Mouse (Mus musculus): Measurements from ENCODE around the gene Cd24a. TPM values are rescaled to one million over a fixed set of nuclear protein-coding genes. Genes with fewer than 3 reads are reported as not detected.

Cd24a gene
- 10 to 100 TPM; 12.0 to 12.7 TPM for total RNA-seq (2021)

- intact Hi-C loops (cut with DNase I), result loop anchor here (10.0 kb wide), 2 partner anchors 167 to 657 kb away; no protein-coding TSS in a partner anchor
- DNase-seq (ENCODE audit: low spot score in 2 of 2), result no peak
Observed at GRCm38 (mm10) chr10:43577997-43578331, at the start of gene Cd24a. Cd24a (plus strand) TSS chr10:43578284.

DNA sequence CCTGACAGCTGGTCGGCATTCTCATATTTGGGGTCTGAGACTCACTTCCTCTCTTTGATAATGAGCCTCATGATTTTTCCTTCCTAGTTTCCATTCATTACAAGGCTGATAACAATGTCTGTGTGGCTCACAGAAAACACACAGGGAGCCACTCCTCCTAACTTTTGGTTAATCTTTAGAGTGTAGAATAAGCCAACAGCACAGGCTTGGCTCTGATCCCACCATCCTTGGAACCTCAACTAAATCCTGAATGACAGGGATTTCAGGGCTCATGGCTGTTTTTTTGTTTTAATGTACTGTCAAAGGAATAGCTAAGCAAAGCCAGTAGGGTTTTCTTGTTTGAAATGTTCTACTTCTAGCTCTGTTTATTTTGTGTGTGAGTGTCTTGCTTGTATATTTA lies 43.7 kb upstream of the Cd24a start:
- DNase-seq (ENCODE audit: low spot score in 2 of 2), result no peak
- intact Hi-C loops (cut with DNase I), result no loop called here

GRCm38 (mm10) chr10:43537652-43538051 lies 40.4 kb upstream of the Cd24a start:
- intact Hi-C loops (cut with DNase I), result no loop called here

DNA sequence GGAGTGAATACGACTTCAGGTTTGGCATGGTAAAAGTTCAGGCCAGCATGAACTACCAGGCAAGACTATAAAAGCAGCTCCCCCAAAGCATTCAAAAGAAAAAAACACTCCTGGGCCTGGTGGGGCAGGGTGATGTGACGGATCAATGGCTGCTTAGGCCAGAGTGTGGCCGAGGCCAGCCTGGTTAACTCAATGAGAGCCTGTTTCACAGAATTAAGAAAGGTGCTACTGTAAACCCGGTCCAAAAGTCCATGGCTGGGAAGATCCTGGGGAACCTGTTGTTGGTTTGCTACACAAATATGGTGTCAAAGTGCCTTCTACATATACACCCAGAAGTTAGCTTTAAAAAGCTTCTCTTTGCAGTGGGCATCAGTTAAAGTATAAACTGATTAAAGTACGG lies 39.3 kb upstream of the Cd24a start:
- intact Hi-C loops (cut with DNase I), result no loop called here

More at GRCm38 (mm10) chr10:43537652-43538051, 40.4 kb upstream of the Cd24a start:
- DNase-seq (ENCODE audit: low spot score in 2 of 2), result no peak

DNA sequence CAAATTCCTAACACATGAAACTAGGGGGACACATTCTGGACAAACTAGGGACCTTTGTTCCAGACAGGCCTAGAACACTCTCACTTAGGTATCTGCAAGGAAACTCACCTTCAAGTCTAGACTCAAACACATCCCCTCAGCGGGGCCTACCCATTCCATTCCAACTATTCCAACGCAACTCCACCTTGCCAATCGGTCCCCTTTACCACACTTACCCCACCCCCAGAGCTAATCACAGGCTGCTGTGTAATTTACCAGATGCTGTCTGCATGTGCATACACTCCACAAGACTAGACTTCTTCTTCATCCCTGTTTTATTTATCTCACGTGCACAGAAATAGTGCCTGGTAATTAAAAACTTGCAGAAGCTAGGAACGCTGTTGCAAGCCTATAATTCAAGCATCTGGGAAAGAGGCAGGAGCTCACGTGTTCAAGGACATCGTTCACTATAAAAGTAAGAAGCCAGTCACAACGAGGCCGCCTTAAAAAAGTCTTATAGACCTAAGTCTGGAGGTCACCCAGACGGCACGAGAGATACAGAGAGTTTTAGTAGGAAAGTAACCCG lies 38.3 kb upstream of the Cd24a start:
- DNase-seq (ENCODE audit: low spot score in 2 of 2), result peak in 1 of 2 experiments; percentile 20
- intact Hi-C loops (cut with DNase I), result no loop called here

More for the DNA sequence above, 39.3 kb upstream of the Cd24a start:
- no peak for DNase-seq (ENCODE audit: low spot score in 2 of 2)

GRCm38 (mm10) chr10:43540442-43541152 lies 37.5 kb upstream of the Cd24a start, which contains the start of gene 1700021F05Rik:
1700021F05Rik (minus strand) TSS chr10:43540994.
- intact Hi-C loops (cut with DNase I), result loop anchor here (1.0 kb wide), 1 partner anchor 61 kb away; no protein-coding TSS in a partner anchor
- peak; percentile 93 to 94 for DNase-seq (ENCODE audit: low spot score in 2 of 2)

GRCm38 (mm10) chr10:43541153-43541544 lies 36.9 kb upstream of the Cd24a start:
- DNase-seq (ENCODE audit: low spot score in 2 of 2), result no peak
- intact Hi-C loops (cut with DNase I), result loop anchor here (1.0 kb wide), 1 partner anchor 62 kb away; no protein-coding TSS in a partner anchor

DNA sequence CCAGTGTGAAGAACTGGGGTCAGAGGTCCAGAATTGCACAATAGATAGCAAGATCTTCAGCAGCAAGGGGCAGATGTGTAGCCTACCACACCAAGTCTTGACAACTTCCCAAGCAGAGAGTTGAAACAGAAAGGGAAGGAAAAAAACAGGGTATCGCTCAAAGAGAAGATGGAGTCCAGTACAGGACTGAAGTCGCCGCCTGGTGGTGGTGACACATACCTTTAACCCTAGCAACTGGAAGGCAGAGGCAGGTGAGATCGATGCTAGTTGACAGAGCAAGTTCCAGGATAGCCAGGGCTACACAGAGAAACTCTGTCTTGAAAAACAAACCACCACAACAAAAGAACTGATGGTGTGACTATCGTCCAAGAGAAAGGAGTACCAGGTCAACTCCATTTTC lies 28.7 kb upstream of the Cd24a start:
- intact Hi-C loops (cut with DNase I), result no loop called here
- no peak for DNase-seq (ENCODE audit: low spot score in 2 of 2)

GRCm38 (mm10) chr10:43550923-43551322 lies 27.2 kb upstream of the Cd24a start:
- no peak for DNase-seq (ENCODE audit: low spot score in 2 of 2)
- intact Hi-C loops (cut with DNase I), result no loop called here

- DNase-seq (ENCODE audit: low spot score in 2 of 2), result no peak
- intact Hi-C loops (cut with DNase I), result no loop called here
Observed at GRCm38 (mm10) chr10:43551388-43551787, 26.7 kb upstream of the Cd24a start.

GRCm38 (mm10) chr10:43557630-43558165 lies 20.4 kb upstream of the Cd24a start:
- DNase-seq (ENCODE audit: low spot score in 2 of 2), result no peak
- intact Hi-C loops (cut with DNase I), result no loop called here

DNA sequence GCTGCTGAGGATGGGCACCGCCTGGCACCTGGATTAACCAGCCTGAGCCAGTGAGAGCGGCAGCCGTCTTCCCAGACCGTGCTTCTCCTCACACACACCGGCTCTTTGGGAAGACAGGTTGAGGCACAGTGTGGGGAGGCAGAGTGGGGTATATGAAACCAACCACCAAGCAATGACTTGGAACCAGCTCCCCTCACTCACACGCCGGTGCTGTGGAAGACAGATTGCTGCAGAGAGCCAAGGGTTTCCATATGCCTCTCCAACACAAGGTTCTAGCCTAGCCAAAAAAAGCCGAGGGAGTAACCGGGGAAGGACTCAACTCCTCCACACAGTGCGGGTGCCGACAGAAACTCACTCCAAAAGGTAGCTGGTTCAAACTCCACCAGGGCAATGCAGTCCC lies 18.8 kb upstream of the Cd24a start:
- intact Hi-C loops (cut with DNase I), result no loop called here
- DNase-seq (ENCODE audit: low spot score in 2 of 2), result peak in 1 of 2 experiments; percentile 26

- DNase-seq (ENCODE audit: low spot score in 2 of 2), result no peak
- intact Hi-C loops (cut with DNase I), result no loop called here
Observed at GRCm38 (mm10) chr10:43560765-43561164, 17.3 kb upstream of the Cd24a start.

DNA sequence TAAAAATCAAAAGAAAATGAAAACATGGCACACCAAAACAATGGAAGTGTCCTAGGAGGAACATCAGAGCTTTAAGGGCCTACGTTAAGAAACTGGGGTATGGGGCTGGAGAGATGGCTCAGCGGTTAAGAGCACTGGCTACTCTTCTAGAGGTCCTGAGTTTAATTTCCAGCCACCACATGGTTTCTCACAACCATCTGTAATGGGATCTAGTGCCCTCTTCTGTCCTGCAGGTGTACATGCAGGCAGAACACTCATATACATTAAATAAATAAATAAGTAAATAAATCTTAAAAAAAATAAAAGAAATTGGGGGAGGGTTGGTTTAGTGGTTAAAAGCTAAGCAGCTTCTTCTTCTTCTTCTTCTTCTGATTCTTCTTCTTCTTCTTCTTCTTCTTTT lies 16.8 kb upstream of the Cd24a start:
- no peak for DNase-seq (ENCODE audit: low spot score in 2 of 2)
- intact Hi-C loops (cut with DNase I), result no loop called here

GRCm38 (mm10) chr10:43574352-43574751 lies 3.7 kb upstream of the Cd24a start:
- intact Hi-C loops (cut with DNase I), result loop anchor here (10.0 kb wide), 2 partner anchors 170 to 660 kb away; no protein-coding TSS in a partner anchor
- no peak for DNase-seq (ENCODE audit: low spot score in 2 of 2)

- peak; percentile 83 to 84 for DNase-seq (ENCODE audit: low spot score in 2 of 2)
- intact Hi-C loops (cut with DNase I), result loop anchor here (1.0 to 10.0 kb wide), 3 partner anchors 170 to 660 kb away; no protein-coding TSS in a partner anchor
Observed at GRCm38 (mm10) chr10:43574956-43575355, 3.1 kb upstream of the Cd24a start.

DNA sequence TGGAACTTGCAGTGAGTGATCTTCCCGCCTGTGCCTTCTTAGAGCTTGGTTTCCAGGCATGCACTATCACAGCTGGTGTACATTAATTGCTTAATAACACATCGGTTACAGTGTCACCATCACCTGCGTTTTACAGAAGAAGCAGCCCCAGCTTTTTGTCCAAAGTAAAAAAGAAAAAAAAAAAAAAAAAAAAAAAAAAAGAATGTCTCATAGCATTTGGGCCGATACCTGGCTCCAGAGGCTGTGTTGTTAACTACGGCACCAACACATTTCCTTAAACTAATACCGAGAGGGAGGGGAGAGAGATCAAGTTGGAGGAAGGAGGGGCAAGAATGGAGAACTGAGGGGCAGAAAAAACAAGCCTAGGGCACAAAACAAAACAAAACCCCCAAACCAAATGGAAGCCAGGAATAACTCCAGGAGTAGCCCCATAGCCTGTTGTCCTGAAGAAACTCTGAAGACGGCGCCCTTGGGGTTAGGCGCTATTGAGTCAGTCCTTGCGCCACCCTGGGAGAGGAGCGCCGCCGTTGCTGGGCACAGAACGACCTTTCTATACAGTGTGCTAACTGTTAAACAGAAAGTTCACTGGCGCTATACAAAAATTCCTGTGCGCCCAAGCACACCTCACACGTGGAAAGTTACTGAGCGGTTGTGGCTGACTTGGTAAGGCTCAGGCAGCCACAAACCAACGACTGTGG lies 636 bp upstream of the Cd24a start:
- intact Hi-C loops (cut with DNase I), result loop anchor here (10.0 kb wide), 2 partner anchors 167 to 657 kb away; no protein-coding TSS in a partner anchor
- DNase-seq (ENCODE audit: low spot score in 2 of 2), result no peak

DNA sequence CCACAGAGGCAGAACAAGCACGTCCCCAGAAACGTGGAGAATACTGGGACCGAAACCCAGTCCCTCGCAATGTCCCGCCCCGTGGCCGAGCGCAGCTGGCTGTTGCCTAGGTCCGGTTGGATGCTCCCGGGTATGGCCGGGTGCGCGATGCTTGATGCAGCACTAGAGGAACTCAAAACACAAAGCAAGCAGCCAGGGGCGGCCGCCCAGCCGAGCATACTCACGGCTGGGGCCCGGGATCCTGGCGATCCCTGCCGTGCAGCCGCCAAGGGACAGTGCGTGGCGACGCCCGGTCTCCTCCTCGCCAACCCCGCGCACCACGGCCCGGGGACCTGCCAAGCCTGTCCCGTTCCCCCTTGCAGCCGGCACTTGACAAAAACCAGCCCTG lies 276 bp downstream of the Cd24a start:
- DNase-seq (ENCODE audit: low spot score in 2 of 2), result peak in 1 of 2 experiments; percentile 15
- intact Hi-C loops (cut with DNase I), result loop anchor here (10.0 kb wide), 2 partner anchors 166 to 656 kb away; no protein-coding TSS in a partner anchor

GRCm38 (mm10) chr10:43578754-43579380 lies 783 bp downstream of the Cd24a start:
- intact Hi-C loops (cut with DNase I), result loop anchor here (10.0 kb wide), 2 partner anchors 166 to 656 kb away; no protein-coding TSS in a partner anchor
- no peak for DNase-seq (ENCODE audit: low spot score in 2 of 2)

Data from left cerebral cortex, postnatal 25 days (tissue).